Mouse (Mus musculus) heart, adult 18-20 months (tissue): ENCODE data around the gene Melk. TPM values are rescaled to one million over a fixed set of nuclear protein-coding genes. Genes with fewer than 3 reads are reported as not detected.
A peak's percentile ranks its signal among the peaks of the same experiment; 100 is the strongest.

Experiments used
- DNase-seq, 2 experiments: peaks; one replicate each; pipeline ENCODE4 v3.0.0; 2021 to 2022; ENCODE audit warnings: mixed read lengths in 1 of 2
- long read RNA-seq, 2 experiments: library from polyadenylated mRNA; stranded (forward); transcript quantifications; one replicate each; pipeline ENCODE4 v2.0.0; 2021
- total RNA-seq, 2 experiments: library from RNA; stranded (reverse); gene quantifications; 2 replicates each; pipeline ENCODE4 v1.2.3; 2021

The Melk gene
- under 1 TPM; 0.28 to 0.30 TPM for total RNA-seq
- long read RNA-seq, experiment 1, partial matches to known transcripts: 0 of 1 reads
- long read RNA-seq, experiment 1, other reads (novel, unspliced or antisense): 0 of 1 reads
- long read RNA-seq, experiment 2: 0 reads

DNA sequence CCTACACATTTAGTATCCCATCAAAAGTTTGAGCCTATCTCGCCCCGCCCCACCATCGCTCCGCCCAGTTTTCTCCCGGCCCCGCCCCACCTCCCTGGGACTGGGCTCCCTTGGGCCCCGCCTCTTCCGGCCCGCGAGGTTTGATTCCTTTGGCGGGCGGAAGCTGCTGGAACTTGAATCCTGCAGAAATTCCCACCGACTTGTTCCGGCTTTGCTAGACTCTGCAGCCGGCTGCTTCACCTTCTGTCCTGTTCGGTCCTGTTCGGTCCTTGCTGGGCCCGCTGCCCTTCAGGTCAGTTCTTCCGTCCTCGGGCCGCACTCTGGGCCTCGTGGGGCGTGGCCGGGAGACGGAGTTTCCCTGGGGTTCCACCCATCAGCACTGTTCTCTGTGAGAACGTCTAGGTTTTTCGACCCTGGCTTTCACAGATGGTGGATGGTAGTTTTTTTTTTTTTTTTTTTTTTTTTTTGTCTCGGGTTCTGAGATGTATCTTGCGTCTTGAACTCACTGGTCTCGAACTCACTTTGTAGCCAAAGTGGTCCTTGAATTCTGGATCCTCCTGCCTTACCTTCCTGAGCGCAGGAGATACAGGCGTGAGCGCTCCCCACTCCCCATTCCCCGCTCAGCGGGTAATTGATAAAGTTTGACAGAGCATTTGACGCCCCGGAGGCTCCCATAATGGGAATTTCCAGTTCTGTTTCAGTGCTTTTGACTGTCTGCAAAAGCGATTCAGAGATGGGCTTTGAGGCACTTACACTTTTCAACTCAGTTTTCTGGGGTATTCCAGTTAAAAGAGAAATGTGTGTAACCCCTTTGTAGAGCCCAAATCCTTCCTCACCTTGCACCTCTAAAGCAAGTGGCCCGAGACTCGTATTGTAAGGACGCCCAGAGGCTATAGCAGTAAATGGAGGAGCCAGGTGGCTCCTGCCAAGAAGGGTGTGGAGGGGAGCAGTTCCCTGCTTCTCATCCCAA, at the start of gene Melk:
Gene Melk, plus strand, starts transcription at position 96 of the 970 bp plus-strand sequence.
- DNase-seq: peak; percentile 76 to 81

DNA sequence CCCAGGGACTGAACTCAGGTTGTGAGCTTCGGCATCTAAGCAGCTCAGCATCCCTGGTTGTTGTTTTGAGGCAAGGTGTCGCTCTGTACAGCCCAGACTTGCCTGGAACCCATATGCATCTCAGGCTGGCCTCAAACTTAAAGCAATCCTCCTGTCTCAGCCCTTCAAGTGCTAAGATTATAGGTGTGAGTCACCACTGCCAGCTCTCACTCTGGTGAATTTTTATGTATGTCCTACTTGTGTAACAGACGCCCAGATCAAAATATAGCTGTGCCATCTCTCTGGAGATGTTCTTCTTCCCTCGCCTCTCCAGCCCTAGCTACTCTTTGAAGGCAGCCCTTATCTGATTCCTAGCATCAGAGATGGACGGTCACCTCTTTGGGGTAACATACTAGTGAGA, 49.2 kb upstream of the Melk start:
- no peak for DNase-seq

DNA sequence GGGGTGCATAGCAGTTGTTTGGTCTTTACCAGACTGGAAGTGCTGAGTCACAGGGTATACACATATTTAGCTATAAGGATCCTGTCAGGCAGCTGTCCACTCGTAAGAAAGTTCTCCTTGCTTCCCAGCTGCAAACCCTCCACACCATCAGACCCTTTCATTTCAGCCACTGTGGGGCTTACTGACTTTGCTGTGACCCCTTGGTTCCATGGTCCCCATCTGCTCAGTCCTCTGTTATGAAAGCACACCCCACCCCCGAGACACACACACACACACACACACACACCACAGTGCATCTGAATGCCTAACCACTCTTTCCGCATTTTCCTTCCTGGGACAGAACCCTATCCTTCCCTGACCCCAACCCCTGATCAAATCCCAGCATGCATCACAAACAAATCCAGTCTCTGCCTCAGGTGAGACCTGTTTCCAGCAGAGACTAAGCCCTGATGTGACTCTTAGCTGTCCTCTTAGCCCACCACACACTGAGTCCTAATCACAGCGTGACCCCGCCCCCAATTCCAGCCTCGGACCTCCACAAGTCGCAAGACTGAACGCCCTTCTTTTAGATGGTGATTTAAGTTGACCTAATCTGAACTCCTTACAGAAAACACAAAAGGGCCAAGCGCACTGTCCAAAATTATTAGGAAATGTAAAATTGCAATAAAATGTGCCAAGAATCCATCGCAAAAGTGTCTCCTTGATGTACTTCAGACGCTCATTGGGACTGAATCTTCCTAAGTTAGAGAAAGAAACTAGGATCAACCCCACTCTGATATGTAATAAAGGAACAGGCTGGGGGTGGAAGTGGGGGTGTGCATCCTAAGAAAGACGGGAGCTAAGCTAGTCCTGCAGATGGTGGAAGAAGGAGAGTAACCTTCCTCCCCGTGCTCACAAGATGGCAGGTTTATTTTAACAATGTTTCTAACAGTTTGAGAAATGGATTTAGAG, 48.4 kb upstream of the Melk start:
- no peak for DNase-seq

DNA sequence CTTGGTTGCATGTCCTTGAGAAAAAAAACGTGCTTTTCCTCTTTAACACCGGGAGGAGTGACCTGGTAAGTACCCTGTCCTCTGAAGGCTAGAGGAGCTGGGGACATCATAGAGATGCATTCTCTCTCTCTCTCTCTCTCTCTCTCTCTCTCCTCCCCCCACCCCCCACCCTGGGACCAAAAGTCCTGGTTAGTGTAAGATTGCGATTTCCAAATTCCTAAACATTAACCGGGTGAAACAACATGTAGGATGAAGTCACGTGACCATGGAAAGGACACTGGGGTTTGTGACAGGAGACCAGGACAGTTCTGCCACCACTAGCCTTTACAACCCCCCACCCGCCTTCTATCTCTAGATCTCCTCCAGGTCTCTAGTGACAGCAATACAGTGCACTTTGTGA, 47.5 kb upstream of the Melk start:
- no peak for DNase-seq

DNA sequence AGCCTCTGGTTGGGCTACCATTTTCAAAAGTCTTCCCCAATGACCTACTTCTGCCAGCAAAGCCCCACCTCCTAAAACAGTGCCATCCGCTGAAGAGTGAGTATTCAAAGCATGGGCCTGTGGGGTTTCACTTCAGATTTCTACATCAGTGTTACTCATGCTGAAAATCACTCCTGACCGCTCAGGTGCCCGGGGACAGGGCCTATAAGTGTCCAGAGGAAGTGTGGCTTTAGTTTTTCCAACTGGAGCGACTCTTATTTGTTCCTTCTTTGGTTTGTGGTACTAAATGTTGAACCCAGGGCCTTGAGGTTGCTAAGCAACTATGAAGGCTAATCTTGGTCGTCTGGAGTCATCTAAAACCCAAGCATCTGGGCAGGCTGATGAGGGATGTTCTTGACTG, 46.1 kb upstream of the Melk start:
- no peak for DNase-seq

DNA sequence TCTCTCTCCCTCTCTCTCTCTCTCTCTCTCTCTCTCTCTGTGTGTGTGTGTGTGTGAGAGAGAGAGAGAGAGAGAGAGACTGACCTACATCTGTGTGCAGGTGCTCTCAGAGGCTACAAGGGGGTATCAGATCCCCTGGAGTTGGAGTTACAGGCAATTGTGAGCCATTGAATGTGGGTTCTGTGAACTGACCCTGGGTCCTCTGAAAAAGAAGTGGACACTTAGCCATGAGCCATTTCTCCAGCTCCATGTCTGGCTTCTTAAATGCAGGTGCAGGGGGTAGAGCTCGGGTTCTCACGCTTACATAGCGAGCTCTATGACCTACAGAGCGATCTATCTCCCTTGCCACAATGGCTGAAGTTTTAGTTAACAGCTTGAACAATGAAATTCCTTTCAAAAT, 41.5 kb upstream of the Melk start:
- DNase-seq: no peak

DNA sequence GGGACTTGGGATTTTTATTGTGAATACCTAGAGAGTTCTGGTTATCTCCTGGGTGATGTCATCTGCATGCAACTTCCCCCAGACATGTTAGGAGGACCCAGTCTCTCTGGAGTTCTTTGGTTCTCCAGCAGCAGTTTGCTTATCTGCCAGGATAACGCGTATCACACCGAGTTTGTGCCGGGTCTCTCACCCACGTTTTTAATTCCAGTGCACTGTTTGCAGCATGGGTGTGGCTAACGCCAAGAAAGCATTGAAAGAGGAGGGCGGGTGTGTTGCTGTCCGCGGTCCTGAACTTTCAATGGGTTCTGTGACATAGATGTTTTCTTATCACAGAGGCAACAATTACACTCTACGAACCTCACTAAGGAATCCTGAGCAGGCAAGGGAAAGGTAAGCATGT, 40.4 kb upstream of the Melk start:
- DNase-seq: peak; percentile 16 to 54

DNA sequence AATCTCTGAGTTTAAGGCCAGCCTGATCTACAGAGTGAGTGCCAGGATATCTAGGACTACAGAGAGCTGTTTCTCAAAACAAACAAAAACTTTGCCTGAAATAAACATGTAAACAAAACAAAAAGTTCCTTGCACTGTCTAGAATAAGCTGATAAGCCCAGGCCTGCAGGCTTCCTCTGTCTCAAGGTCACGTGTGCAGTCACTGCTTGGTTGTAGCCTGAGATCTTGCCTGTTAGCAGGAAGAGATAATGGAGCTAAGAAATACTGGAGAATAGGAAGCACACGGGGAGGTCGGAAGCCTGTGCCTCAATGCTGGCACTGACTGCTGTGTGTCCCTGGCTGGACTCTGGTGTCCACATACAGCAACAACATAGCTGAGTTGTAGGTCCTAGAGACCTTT, 35.2 kb upstream of the Melk start:
- DNase-seq: no peak

DNA sequence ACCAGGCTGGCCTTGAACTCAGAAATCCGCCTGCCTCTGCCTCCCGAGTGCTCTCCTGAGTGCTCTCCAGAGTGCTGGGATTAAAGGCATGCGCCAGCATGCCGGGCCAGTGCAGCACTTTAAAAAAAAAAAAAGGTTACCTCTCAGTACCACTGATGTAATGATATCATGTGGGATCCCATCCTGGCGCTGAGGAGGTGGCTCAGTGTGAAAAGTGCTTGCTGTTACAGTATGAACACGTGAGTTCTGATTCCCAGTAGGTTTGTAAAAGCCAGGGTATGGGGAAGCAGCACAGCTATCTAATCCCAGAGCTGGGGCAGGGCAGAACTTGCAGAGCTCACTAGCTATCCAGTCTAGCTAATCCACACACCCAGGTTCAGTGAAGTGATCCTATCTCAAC, 33.2 kb upstream of the Melk start:
- DNase-seq: no peak

DNA sequence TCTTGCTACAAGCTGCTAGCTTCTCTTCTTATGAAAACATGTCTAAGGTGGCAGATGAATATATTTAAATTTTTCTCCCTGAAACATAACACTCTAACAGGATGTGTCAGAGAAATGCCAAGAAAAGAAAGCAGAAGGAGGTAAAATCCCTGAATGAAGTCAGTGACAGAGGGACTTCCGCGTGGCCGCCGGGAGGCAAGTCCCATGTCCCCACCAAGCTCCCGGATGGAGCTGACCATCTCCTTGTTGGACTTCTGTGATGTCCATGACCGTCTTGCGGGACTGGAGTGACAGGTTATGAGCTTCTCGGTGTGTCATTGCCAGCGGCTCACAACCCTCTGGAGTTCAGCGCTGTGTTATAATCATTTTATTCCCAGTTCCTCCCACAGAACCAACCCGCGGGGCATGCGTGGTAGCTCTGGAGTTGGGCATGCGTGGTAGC, 31.3 kb upstream of the Melk start:
- no peak for DNase-seq

DNA sequence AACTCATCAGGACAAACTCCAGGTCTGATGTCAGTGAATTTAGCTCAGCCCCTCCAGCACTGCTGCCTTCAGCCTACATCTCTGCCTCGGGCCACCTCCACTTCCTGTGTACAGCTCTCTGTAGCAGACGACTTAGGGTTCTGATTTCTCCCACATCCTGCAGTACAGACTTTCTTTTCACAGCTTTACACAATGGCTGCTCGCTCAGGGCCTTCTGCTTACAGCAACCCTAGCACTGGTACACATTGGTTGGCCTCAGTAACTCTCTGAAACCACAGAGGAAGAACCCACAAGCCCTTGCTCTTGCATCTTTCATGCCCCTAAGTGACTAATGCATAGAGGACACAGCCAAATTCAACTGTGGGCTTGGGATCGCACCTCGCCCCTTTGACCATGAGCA, 29.5 kb upstream of the Melk start:
- DNase-seq: peak in 1 of 2 experiments; percentile 2

DNA sequence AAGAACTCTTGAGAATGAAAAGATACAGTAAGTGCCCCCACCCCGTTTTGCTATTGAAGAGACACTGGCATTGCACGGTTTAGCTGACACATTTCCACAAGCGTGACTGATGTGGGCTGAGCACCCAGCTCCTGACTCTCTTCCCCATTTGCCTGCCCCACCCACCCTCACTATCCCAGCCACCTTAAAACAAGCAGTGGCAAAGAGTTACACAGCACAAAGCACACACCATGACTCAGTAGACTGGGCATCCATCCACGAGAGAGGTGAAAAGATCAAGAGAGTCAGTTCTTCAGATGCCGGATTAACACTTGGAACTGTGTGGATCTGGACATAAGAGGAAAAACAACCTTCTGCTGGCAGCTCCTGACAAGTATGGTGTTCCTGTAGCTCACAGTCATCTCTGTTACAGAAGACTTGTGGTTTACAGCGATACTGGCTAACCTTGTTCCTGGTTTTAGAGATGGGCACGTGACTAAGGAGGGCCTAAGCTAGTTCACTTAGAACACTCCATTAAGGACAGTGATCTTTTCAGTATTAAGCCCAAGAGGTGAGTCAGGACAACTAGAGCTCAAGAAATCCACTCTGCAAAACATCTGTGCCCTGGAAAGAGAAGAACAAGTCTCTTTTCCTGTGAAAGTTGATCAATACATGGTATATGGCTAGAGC, 18.9 kb upstream of the Melk start:
- DNase-seq: no peak

DNA sequence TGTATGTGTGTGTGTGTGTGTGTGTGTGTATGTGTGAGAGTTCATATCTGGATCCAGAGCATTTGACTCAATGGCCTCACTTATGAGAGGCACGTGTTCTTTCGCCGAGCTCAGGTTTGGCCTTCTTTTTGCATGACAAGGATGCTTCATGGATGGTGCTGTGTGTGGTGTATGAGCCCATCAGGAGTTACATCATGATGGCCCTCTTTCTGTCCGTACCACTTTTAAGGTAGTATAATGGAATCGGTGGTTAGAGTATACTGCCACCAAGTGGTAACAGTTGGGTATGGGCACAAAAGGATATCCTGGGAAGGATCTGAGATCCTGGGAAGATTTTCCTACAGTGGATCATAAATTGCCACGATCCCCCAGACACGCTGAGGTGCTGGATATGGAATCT, 8.1 kb upstream of the Melk start:
- DNase-seq: peak; percentile 40 to 69

DNA sequence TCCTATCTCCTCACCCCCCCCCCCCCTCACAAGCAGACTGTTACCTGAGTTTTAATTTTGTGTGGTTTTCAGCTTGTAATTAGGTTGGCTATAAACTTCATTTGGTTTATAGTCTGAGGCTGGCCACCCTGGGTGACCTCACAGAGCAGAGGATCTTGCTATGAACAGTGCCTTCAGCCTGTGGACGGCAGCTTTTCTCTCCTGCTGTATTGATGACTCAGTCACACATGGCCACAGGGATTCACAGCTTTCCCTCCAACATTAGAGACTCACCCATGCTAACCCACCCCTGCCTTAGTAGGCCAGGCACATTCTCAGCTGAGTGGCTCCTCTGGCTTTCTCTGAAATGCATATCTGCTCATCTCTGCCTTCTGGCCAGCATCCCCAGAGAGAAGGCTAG, 4.8 kb upstream of the Melk start:
- no peak for DNase-seq

DNA sequence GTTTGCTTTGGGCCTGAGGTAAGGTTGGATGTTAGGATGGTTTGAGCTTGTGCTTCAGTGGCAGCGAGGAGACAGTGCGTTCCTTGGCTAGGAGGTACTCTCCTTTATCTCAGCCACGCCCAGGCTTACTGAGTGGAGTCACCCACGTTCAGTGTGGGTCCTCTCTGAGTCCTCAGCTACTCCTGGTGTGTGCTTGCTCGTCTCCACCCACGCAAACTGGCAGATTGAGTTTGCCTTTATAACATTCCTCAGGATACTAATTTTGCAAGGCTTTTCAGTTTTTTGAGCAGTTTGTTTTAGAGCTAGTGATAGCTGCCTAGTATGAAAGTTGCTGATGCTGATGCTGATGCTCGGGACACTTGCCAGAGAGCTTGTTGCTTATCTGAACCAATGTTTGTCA, 5.9 kb downstream of the Melk start:
- DNase-seq: no peak

DNA sequence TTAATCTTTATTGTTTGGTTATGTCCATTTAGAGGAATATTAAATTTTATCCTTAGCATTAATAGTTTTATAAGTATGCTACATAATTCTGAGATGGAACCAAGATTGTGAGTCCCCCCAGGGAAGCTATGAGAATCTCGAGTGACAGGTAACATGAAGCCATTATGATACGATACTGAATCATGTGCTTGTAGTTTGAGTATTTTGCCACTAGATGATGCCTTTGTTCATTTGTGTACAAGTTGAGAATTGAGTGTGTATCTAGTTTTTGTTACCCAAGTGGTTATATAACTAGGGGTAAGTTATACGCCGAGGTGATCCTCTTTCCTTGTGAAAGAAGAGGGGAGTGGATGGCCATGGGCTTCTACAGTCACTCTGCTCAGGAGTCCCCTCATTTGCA, 9.8 kb downstream of the Melk start:
- no peak for DNase-seq

DNA sequence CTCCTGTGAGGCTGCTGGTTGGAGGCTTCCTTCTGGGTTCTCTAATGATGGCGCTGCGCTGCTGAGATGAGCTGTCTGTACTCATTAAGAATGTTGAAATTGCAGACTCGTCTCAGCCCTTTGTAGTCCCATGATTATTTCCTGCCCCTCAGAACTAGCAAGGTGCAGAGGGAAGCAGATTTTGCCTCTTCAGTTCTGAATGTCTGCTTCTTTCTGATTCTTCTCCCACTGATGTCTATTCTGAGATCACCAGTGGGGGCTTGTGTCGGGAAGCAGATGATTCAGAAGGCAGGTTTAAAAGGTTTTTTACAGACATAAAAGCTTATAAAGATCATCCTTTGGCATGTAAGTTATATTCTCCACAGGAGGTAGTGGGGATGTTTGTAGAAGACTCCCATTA, 10.2 kb downstream of the Melk start:
- DNase-seq: no peak

DNA sequence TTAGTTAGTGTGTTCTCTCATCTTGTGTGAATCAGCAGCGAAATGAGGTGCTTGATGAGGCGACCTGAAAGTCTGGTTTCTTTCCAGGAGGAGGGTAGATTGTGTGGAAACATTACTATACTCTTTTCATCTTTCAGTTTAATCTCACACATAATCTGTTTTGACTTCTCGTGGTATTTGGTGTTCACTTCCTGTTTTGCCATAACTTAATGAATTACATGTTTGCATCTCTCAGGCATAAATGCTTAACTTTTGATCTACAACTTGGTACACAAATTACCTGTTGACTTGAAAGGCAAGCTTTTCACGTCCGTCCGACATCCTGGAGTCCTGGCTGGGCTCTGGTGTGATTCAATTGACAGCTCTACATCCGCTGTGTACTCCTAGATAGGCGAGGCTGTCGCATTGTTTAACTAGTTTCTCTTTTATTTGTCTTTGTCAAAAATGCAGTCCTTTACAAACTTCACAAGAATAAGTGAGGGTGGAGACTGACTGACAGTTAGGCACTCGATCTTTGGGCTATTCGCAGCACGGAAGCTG, 15.7 kb downstream of the Melk start:
- DNase-seq: no peak

DNA sequence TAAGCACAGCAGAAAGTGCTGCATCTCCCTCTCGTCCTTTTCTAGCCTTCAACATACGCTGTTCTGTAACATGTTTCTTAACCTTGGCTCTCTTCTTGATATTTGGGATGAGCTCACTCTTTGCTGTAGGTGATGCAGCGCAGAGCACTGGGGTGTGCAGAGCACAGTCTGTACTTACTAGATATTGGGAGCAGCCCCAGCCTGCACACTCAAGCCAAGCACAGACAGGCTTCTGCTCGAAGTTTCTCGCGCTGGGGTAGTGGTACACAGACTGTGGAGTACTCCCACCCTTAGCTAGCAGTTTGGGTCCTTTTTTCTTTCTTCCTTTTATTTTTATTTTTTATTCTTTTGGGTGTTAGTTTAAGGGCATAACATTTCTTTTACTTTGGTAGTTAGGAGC, 19.8 kb downstream of the Melk start:
- DNase-seq: no peak

DNA sequence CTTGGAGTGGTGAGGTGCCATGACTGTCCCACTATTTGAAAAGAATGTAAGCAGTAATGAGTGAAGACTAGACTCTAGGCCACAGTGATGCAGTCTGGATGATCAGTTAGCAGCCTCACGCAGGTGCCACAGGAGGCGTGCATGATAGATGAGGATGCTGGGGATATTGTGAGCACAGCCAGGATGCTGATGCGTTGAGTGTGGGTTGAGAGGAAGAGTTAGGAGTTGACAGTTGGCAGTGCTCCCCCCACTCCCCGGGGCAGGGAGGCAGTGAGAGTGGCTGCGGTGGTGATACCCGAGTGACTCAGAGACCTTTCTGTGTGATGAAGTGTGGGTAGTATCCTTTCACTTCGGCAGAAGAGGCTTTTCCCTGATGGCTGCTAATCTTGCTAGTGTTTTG, 21.4 kb downstream of the Melk start:
- DNase-seq: no peak

DNA sequence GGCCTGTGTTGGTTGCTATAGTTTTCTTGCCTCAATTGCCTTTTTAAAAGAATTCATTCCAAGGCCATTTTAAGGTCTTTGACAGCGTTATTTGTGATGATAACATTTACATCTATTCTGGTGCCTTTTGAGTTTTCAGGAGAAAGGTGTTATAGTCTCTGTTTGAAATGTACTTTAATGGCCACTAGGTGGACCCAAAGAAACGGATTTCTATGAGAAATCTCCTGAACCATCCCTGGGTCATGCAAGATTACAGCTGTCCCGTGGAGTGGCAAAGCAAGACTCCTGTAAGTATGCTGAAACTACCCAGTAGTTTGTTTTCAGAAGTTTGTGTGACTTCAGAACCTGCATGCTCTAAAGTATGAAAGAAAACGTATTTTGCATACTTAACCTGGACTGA, 24.8 kb downstream of the Melk start:
- DNase-seq: no peak

DNA sequence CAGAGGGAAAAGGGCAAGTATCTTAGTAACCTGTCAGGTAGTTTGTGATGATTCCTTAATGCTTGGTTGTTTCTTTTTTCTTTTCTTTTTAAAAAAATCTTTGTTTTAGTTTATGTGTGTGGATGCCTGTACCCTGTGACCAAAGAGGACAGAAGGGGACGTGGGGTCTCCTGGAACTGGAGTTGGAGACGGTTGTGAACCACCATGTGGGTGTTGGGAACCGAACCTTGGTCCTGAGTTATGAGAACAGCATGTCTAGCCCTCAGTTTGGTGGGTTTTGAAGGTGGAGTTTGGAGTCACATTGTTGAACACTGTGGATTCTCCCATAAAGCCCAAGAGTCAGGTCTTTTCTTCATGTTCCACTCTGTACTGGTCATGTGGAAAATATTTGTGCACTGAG, 26.0 kb downstream of the Melk start:
- DNase-seq: no peak
